Mouse (Mus musculus): ENCODE results near the gene Prune1.
A peak's percentile ranks its signal among the peaks of the same experiment; 100 is the strongest.

Gene Prune1

GRCm38 (mm10) chr3:95281216-95282126 is at the start of gene Prune1, which contains the start of gene Mindy1:
Prune1 (minus strand) TSS chr3:95282076.
Mindy1 (plus strand) TSS chr3:95281345.
- DNase-seq (ENCODE audit: low spot score): peak; percentile 98

GRCm38 (mm10) chr3:95331528-95331927 is 49.7 kb upstream of the Prune1 start:
- DNase-seq (ENCODE audit: low spot score): no peak

GRCm38 (mm10) chr3:95328803-95329404 is 47.0 kb upstream of the Prune1 start:
- no peak for DNase-seq (ENCODE audit: low spot score)

- no peak for DNase-seq (ENCODE audit: low spot score)
Observed at GRCm38 (mm10) chr3:95324454-95325144, 42.7 kb upstream of the Prune1 start.

GRCm38 (mm10) chr3:95323429-95323828 is 41.6 kb upstream of the Prune1 start:
- no peak for DNase-seq (ENCODE audit: low spot score)

GRCm38 (mm10) chr3:95319701-95320625 is 38.1 kb upstream of the Prune1 start:
- DNase-seq (ENCODE audit: low spot score): no peak

GRCm38 (mm10) chr3:95319110-95319509 is 37.2 kb upstream of the Prune1 start:
- no peak for DNase-seq (ENCODE audit: low spot score)

- DNase-seq (ENCODE audit: low spot score): peak; percentile 74
Observed at GRCm38 (mm10) chr3:95318548-95318947, 36.7 kb upstream of the Prune1 start.

- peak; percentile 69 for DNase-seq (ENCODE audit: low spot score)
Observed at GRCm38 (mm10) chr3:95317414-95318080, 35.7 kb upstream of the Prune1 start.

- peak; percentile 73 for DNase-seq (ENCODE audit: low spot score)
Observed at GRCm38 (mm10) chr3:95315844-95316550, 34.1 kb upstream of the Prune1 start.

GRCm38 (mm10) chr3:95315094-95315843 is 33.4 kb upstream of the Prune1 start:
- peak; percentile 86 for DNase-seq (ENCODE audit: low spot score)

GRCm38 (mm10) chr3:95314486-95315093 is 32.7 kb upstream of the Prune1 start, which contains the start of gene Cers2:
Cers2 (plus strand) TSS chr3:95314791.
- peak; percentile 51 for DNase-seq (ENCODE audit: low spot score)

- DNase-seq (ENCODE audit: low spot score): no peak
Observed at GRCm38 (mm10) chr3:95314075-95314474, 32.2 kb upstream of the Prune1 start.

- no peak for DNase-seq (ENCODE audit: low spot score)
Observed at GRCm38 (mm10) chr3:95313476-95313875, 31.6 kb upstream of the Prune1 start.

GRCm38 (mm10) chr3:95312623-95313022 is 30.7 kb upstream of the Prune1 start:
- DNase-seq (ENCODE audit: low spot score): peak; percentile 63

GRCm38 (mm10) chr3:95310968-95311882 is 29.3 kb upstream of the Prune1 start:
- peak; percentile 82 for DNase-seq (ENCODE audit: low spot score)

GRCm38 (mm10) chr3:95310496-95310895 is 28.6 kb upstream of the Prune1 start:
- DNase-seq (ENCODE audit: low spot score): no peak

- DNase-seq (ENCODE audit: low spot score): no peak
Observed at GRCm38 (mm10) chr3:95307100-95307499, 25.2 kb upstream of the Prune1 start, which contains the start of gene Anxa9. Anxa9 (minus strand) TSS chr3:95307176.
